Mouse (Mus musculus): Measurements from ENCODE around the gene Cpne1. TPM values are rescaled to one million over a fixed set of nuclear protein-coding genes. Genes with fewer than 3 reads are reported as not detected.

Cpne1 gene
- polyA plus RNA-seq (2012; rRNA removed) = 16.1 and 22.1 TPM in 2 replicates

- no peaks in the 10 kb centered on the region for H3K27me3 ChIP-seq (ENCODE audit: control insufficient read depth, insufficient read depth, low read length)
- H3K4me1 ChIP-seq (ENCODE audit: control insufficient read depth, insufficient read depth, low read length) = no peaks in the 10 kb centered on the region
- peak within 1 kb of the TSS; percentile 91 for H3K27ac ChIP-seq (ENCODE audit: control insufficient read depth, insufficient read depth, low read depth, low read length)
- TF ChIP-seq CTCF (IDR thresholded peaks at IDR 0.05; ENCODE audit: control insufficient read depth, insufficient read depth, insufficient replicate concordance, low read depth, low read length) = no peak
- TF ChIP-seq POLR2A (IDR thresholded peaks at IDR 0.05; ENCODE audit: control insufficient read depth, low read depth, low read length) = peak; percentile 66
- no peaks in the 10 kb centered on the region for H3K36me3 ChIP-seq (ENCODE audit: control insufficient read depth, insufficient read depth, low read length)
- peak within 1 kb of the TSS; percentile 90 for H3K4me3 ChIP-seq (ENCODE audit: control insufficient read depth, low read depth, low read length)
Measured at GRCm38 (mm10) chr2:156111358-156112079, at the start of gene Cpne1, which contains the start of gene Rbm12. Gene Cpne1, minus strand, starts transcription at chr2:156111965. Gene Rbm12, minus strand, starts transcription at chr2:156111978.

- no peak for TF ChIP-seq POLR2A (IDR thresholded peaks at IDR 0.05; ENCODE audit: control insufficient read depth, low read depth, low read length)
- TF ChIP-seq CTCF (IDR thresholded peaks at IDR 0.05; ENCODE audit: control insufficient read depth, insufficient read depth, insufficient replicate concordance, low read depth, low read length) = no peak
- Histone ChIP-seq H3K36me3 (ENCODE audit: control insufficient read depth, insufficient read depth, low read length) (peaks cover 2% of the 10 kb centered on the region; the same call in 1 of the 2 replicates), H3K4me3 (ENCODE audit: control insufficient read depth, low read depth, low read length) (no peak overlapping the region), H3K4me1 (ENCODE audit: control insufficient read depth, insufficient read depth, low read length) (no peaks in the 10 kb centered on the region), H3K27ac (ENCODE audit: control insufficient read depth, insufficient read depth, low read depth, low read length) (no peak overlapping the region), H3K27me3 (ENCODE audit: control insufficient read depth, insufficient read depth, low read length) (no peaks in the 10 kb centered on the region)
Measured at GRCm38 (mm10) chr2:156151538-156151937, 39.8 kb upstream of the Cpne1 start.

- H3K36me3 ChIP-seq (ENCODE audit: control insufficient read depth, insufficient read depth, low read length) = peaks cover 2% of the 10 kb centered on the region; the same call in 1 of the 2 replicates
Measured at GRCm38 (mm10) chr2:156147316-156147915, 35.7 kb upstream of the Cpne1 start.

GRCm38 (mm10) chr2:156146272-156146989, 34.7 kb upstream of the Cpne1 start:
- Histone ChIP-seq H3K27ac (ENCODE audit: control insufficient read depth, insufficient read depth, low read depth, low read length) (no peak overlapping the region), H3K4me1 (ENCODE audit: control insufficient read depth, insufficient read depth, low read length) (peaks cover 2% of the 10 kb centered on the region; the same call in 1 of the 2 replicates), H3K27me3 (ENCODE audit: control insufficient read depth, insufficient read depth, low read length) (no peaks in the 10 kb centered on the region), H3K36me3 (ENCODE audit: control insufficient read depth, insufficient read depth, low read length) (peaks cover 2% of the 10 kb centered on the region; the same call in 1 of the 2 replicates), H3K4me3 (ENCODE audit: control insufficient read depth, low read depth, low read length) (no peak overlapping the region)
- no peak for TF ChIP-seq CTCF (IDR thresholded peaks at IDR 0.05; ENCODE audit: control insufficient read depth, insufficient read depth, insufficient replicate concordance, low read depth, low read length)
- TF ChIP-seq POLR2A (IDR thresholded peaks at IDR 0.05; ENCODE audit: control insufficient read depth, low read depth, low read length) = no peak

More at GRCm38 (mm10) chr2:156147316-156147915, 35.7 kb upstream of the Cpne1 start:
- peaks cover 2% of the 10 kb centered on the region; the same call in 1 of the 2 replicates for H3K4me1 ChIP-seq (ENCODE audit: control insufficient read depth, insufficient read depth, low read length)
- TF ChIP-seq CTCF (IDR thresholded peaks at IDR 0.05; ENCODE audit: control insufficient read depth, insufficient read depth, insufficient replicate concordance, low read depth, low read length) = no peak
- TF ChIP-seq POLR2A (IDR thresholded peaks at IDR 0.05; ENCODE audit: control insufficient read depth, low read depth, low read length) = no peak
- no peaks in the 10 kb centered on the region for H3K27me3 ChIP-seq (ENCODE audit: control insufficient read depth, insufficient read depth, low read length)
- no peak overlapping the region for H3K4me3 ChIP-seq (ENCODE audit: control insufficient read depth, low read depth, low read length)
- H3K27ac ChIP-seq (ENCODE audit: control insufficient read depth, insufficient read depth, low read depth, low read length) = no peak overlapping the region

GRCm38 (mm10) chr2:156145486-156146130, 33.8 kb upstream of the Cpne1 start:
- TF ChIP-seq POLR2A (IDR thresholded peaks at IDR 0.05; ENCODE audit: control insufficient read depth, low read depth, low read length) (no peak), CTCF (IDR thresholded peaks at IDR 0.05; ENCODE audit: control insufficient read depth, insufficient read depth, insufficient replicate concordance, low read depth, low read length) (no peak)
- no peak overlapping the region for H3K4me3 ChIP-seq (ENCODE audit: control insufficient read depth, low read depth, low read length)
- H3K27me3 ChIP-seq (ENCODE audit: control insufficient read depth, insufficient read depth, low read length) = no peaks in the 10 kb centered on the region
- peaks cover 2% of the 10 kb centered on the region; the same call in 1 of the 2 replicates for H3K36me3 ChIP-seq (ENCODE audit: control insufficient read depth, insufficient read depth, low read length)
- no peak overlapping the region for H3K27ac ChIP-seq (ENCODE audit: control insufficient read depth, insufficient read depth, low read depth, low read length)
- peaks cover 2% of the 10 kb centered on the region; the same call in 1 of the 2 replicates for H3K4me1 ChIP-seq (ENCODE audit: control insufficient read depth, insufficient read depth, low read length)

GRCm38 (mm10) chr2:156143953-156144724, 32.4 kb upstream of the Cpne1 start, which contains the start of the genes Romo1 and Nfs1:
Gene Romo1, plus strand, starts transcription at chr2:156144039.
Gene Nfs1, minus strand, starts transcription at chr2:156144186.
- no peak for TF ChIP-seq CTCF (IDR thresholded peaks at IDR 0.05; ENCODE audit: control insufficient read depth, insufficient read depth, insufficient replicate concordance, low read depth, low read length)
- peak; percentile 92 for TF ChIP-seq POLR2A (IDR thresholded peaks at IDR 0.05; ENCODE audit: control insufficient read depth, low read depth, low read length)
- peak within 1 kb of the TSS; percentile 82 for H3K27ac ChIP-seq (ENCODE audit: control insufficient read depth, insufficient read depth, low read depth, low read length)
- peaks cover 2% of the 10 kb centered on the region; the same call in 1 of the 2 replicates for H3K4me1 ChIP-seq (ENCODE audit: control insufficient read depth, insufficient read depth, low read length)
- peak within 1 kb of the TSS; percentile 93 for H3K4me3 ChIP-seq (ENCODE audit: control insufficient read depth, low read depth, low read length)
- H3K36me3 ChIP-seq (ENCODE audit: control insufficient read depth, insufficient read depth, low read length) = no peaks in the 10 kb centered on the region; the same call in 1 of the 2 replicates
- H3K27me3 ChIP-seq (ENCODE audit: control insufficient read depth, insufficient read depth, low read length) = no peaks in the 10 kb centered on the region

Measured in testis, adult 2 months (tissue).